Mouse (Mus musculus): ENCODE results near the gene Eif1ad.

- TF ChIP-seq CTCF (IDR thresholded peaks at IDR 0.05; ENCODE audit: low read depth) (no peak), EP300 (IDR thresholded peaks at IDR 0.05; ENCODE audit: low read depth) (no peak)
These were observed 44.1 kb downstream of the Eif1ad start for GRCm38 (mm10) chr19:5410641-5411040.

Measured in heart, postnatal 0 days (tissue).